Mouse (Mus musculus): ENCODE results near the gene Nav3. TPM values are rescaled to one million over a fixed set of nuclear protein-coding genes. Genes with fewer than 3 reads are reported as not detected.

The Nav3 gene
- total RNA-seq, 2 experiments from 2014 or later: 8.9 to 11.6 TPM

GRCm38 (mm10) chr10:109875312-109875830 lies 580.6 kb downstream of the Nav3 start:
- no peak for DNase-seq
- intact Hi-C loops (cut with DNase I): no loop called here

- intact Hi-C loops (cut with DNase I): no loop called here
- no peak for DNase-seq
These were observed 581.2 kb downstream of the Nav3 start for GRCm38 (mm10) chr10:109874652-109875311.

GRCm38 (mm10) chr10:109866063-109866462 lies 589.9 kb downstream of the Nav3 start:
- intact Hi-C loops (cut with DNase I): no loop called here
- DNase-seq: no peak

- DNase-seq: no peak
- intact Hi-C loops (cut with DNase I): no loop called here
These were observed 590.6 kb downstream of the Nav3 start for GRCm38 (mm10) chr10:109865391-109865790.

GRCm38 (mm10) chr10:109864708-109865107 lies 591.3 kb downstream of the Nav3 start:
- DNase-seq: peak in 1 of 2 experiments; percentile 27
- intact Hi-C loops (cut with DNase I): no loop called here

DNA sequence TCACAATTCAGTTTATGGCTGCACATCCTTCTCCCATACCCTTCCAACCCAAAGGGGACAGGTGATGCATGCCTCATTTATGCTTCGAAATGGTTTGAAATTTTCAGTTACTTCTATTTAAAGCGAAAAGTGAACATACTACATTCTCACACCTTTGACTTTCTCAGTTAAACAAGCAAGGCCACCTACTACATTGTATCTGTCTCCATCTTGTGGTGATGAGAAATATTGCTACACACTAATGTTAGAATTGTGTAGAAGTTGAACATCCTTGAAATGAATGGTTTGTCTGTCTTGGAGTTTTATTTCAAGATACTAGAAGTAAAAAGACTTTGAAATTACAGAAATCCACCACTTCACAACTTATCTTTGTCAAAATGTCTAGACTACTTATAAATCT lies 594.7 kb downstream of the Nav3 start:
- intact Hi-C loops (cut with DNase I): loop anchor here (2.0 kb wide), 1 partner anchor 94 kb away; no protein-coding TSS in a partner anchor

DNA sequence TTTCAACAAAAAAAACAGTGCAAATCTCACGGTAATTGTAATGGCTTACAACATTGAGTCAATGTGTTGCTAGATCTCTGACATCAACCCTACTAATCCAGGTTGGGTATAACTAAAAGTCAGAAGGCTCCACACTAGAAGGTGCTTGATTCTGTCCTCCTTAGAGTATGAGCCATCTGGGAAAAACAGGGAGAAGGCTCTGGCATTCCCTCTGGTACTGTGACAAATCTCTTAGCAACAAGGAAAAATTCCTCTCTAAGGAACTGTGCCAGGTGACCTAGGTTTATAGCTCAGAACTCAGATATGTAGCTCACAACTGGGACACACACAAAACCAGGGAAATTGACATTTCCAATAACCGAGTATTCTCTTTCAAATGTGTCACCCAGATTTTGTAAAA lies 597.4 kb downstream of the Nav3 start:
- no peak for DNase-seq
- intact Hi-C loops (cut with DNase I): loop anchor here (10.0 kb wide), 1 partner anchor 1124 kb away; no protein-coding TSS in a partner anchor

More for the DNA sequence above, 594.7 kb downstream of the Nav3 start:
- no peak for DNase-seq

GRCm38 (mm10) chr10:109852392-109852791 lies 603.6 kb downstream of the Nav3 start:
- intact Hi-C loops (cut with DNase I): loop anchor here (10.0 kb wide), 1 partner anchor 1118 kb away; no protein-coding TSS in a partner anchor
- DNase-seq: peak; percentile 17 to 29

- no peak for DNase-seq
- intact Hi-C loops (cut with DNase I): no loop called here
These were observed 608.4 kb downstream of the Nav3 start for GRCm38 (mm10) chr10:109847631-109848030.

GRCm38 (mm10) chr10:109843661-109844060 lies 612.3 kb downstream of the Nav3 start:
- intact Hi-C loops (cut with DNase I): no loop called here
- no peak for DNase-seq

- intact Hi-C loops (cut with DNase I): no loop called here
- DNase-seq: no peak
These were observed 623.2 kb downstream of the Nav3 start for GRCm38 (mm10) chr10:109832768-109833291.

DNA sequence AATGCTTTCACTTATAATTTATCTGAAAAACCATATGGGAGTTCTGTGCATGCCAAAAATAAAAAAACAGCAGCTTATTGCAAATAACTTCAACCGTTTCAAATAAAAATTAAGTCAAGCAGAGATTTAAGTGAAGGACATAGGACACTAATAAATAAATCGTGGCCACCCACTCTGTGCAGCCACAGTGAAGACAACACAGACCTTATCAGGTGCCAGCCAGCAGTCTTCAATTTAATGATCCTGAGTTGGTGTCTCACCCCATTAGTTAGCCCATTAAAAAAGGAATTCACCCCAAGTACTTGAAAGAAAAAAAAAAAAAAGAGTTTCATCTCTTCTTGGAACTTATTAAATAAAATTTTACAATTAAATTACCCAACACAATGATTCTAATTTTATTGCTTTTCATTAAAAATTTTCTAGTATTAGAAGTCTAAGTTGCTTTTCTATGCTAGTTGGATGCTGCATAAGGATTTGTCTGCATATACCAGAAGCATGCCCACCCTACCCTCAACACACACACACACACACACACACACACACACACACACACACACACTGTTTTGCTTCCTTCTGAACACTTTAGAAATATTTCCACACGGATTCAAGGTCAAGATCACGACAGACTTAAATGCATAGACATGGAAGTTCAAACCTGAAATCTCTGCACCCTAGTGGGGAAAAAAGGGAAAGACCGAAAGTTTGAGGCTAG lies 649.1 kb downstream of the Nav3 start:
- DNase-seq: no peak
- intact Hi-C loops (cut with DNase I): no loop called here

- intact Hi-C loops (cut with DNase I): no loop called here
- DNase-seq: no peak
These were observed 652.6 kb downstream of the Nav3 start for GRCm38 (mm10) chr10:109803441-109803840.

DNA sequence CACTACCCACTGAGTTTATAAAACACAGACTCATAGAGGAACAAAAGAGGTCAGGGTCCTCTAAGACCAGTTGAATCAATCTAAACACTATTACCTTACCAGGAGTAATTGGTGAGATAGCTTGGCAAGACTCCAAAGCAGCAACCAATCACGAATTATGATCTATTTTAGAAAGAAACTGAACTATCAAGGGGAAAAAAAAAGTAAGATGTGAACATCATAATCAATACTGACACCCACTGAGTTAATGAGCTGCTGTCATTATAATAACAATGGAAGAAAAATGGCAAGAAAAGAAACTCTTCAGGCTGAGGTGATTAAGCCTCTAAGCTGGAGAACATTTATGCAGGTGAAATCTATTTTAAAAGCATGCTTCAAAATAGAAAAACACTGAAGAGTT lies 653.8 kb downstream of the Nav3 start:
- no peak for DNase-seq
- intact Hi-C loops (cut with DNase I): no loop called here

GRCm38 (mm10) chr10:109799246-109799645 lies 656.8 kb downstream of the Nav3 start:
- intact Hi-C loops (cut with DNase I): no loop called here
- no peak for DNase-seq

GRCm38 (mm10) chr10:109796981-109797380 lies 659.0 kb downstream of the Nav3 start:
- no peak for DNase-seq
- intact Hi-C loops (cut with DNase I): no loop called here

DNA sequence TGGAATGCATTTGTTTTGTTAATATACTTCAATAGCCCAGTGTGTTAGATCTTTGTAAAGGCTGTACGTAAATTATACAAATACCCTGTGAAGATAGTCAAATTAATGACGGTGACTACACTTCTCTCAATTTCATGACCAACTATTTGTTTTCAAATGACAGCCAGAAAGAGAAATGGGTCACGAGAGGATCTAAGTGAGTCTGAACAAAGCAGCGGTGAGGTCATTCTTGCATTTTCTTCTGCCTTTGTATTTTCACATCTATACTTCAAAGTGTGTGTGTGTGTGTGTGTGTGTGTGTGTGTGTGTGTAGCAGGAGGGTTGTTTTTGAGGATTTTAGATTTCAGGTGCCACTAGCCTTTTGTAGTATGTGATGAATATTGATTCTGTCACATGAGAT lies 662.5 kb downstream of the Nav3 start:
- intact Hi-C loops (cut with DNase I): no loop called here
- DNase-seq: no peak

- intact Hi-C loops (cut with DNase I): no loop called here
- DNase-seq: no peak
These were observed 667.3 kb downstream of the Nav3 start for GRCm38 (mm10) chr10:109788728-109789127.

- intact Hi-C loops (cut with DNase I): no loop called here
- DNase-seq: no peak
These were observed 676.9 kb downstream of the Nav3 start for GRCm38 (mm10) chr10:109779109-109779508.

DNA sequence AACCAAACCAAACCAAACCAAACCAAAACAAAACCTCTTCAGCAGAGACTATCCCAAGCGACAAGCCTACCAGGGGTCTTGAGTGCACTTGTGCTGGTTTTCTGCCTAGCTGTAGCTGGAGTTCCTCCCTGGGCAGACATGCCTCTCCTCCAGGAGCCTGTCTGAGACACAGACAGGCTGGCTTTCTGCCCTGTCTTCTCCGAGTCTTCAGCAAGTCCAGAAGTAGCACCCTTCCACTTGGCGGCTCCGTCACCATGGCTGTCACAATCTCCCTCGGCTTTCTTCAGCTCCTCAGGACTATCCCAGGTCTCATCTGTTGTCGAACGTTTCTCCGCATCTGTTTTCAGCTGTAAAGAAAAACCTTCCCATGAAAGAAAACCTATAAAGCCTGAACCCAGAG lies 686.9 kb downstream of the Nav3 start:
- DNase-seq: no peak
- intact Hi-C loops (cut with DNase I): no loop called here

GRCm38 (mm10) chr10:109765650-109766049 lies 690.4 kb downstream of the Nav3 start:
- intact Hi-C loops (cut with DNase I): loop anchor here (2.0 kb wide), 1 partner anchor 95 kb away; no protein-coding TSS in a partner anchor
- DNase-seq: peak; percentile 52 to 65
